Mouse (Mus musculus) MN1 (cell line): Measurements from ENCODE around the gene Akirin1.

ENCODE experiments used
- DNase-seq: peaks from one replicate; pipeline ENCODE4 v3.0.0-alpha.2; 2016; ENCODE audit warnings: low spot score

Gene Akirin1

DNA sequence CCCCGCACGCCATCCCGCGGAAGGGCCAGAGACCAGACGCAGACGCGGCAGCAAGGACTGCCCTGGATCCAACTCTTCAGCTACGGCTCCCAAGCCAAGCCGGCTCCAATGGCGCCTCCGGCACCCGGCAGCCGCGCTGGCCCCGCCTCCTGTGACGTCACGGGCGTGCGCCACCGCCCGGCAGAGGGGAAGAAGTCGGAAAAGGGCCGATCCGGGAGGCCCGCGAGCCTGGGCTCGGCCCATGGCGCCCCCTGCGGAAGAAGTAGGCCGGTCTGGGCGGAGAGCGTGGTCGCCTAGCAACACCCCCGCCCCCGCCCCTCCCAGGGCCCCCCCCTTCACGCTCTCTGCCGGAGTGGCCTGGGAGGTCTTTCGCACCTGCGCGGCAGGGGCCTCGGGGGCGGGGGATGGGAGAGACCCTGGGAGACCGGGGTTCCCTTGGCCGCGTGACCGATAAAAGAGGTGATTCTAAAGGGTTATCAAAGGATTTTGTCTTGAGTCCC, at the start of gene Akirin1:
Akirin1 (minus strand) TSS at position 194 of the 500 bp plus-strand sequence.
- DNase-seq: peak; percentile 95

DNA sequence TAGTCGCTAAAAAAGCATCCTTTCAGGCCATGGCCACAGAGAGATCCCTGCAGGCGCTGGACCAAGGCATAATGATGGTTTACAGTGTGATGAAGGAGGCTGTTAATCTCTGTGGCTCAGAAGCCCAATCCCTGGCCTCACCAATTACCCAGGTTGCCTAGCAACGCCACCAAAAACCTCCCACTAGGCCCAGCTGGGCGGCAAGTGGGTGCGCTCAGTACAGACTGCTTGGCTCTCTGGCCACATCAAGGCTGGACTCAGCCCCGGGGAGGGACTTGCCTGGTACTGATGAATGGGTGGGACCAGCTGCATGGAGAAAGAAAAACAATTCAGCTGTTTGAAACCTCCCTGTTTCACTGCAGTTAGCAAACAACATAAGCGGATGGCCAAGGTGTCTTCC, 47.7 kb upstream of the Akirin1 start:
- no peak for DNase-seq

DNA sequence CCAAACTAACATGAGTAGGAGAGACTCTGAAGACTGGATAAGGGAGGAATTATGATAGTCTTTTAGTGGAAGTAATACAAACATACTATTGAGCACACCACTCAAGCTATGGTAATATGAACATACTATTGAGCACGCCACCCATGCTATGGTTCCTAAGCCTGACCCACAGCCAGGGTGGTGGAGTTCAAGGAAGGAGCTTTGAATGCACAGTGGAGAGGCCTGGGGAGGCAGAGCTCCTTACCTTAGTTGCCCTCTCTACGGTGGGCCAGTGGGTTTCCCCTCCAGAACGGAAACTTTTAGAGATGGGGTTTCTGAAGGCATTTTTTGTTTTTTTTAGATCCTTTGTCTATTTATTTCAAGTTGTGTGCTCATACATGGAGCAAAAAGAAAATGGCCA, 47.3 kb upstream of the Akirin1 start:
- no peak for DNase-seq

DNA sequence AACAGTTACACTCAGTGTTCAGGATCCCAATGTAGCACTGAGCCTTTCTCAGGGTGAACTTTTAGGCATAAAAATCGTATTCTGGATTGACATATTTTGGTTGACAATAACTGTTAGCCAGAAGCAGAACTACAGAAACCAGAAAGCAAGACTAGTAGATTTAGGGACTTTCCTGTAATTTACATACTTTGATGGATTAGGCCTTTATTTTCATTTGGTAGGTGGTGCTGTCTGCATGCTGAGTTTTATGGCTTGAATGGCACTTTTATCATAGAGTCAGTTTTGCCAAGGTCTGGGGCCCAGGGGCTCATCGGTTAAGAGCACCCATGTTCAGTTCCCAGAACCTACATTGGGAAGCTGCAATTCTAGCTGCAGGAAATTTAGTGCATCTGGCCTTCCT, 44.9 kb upstream of the Akirin1 start:
- DNase-seq: no peak

DNA sequence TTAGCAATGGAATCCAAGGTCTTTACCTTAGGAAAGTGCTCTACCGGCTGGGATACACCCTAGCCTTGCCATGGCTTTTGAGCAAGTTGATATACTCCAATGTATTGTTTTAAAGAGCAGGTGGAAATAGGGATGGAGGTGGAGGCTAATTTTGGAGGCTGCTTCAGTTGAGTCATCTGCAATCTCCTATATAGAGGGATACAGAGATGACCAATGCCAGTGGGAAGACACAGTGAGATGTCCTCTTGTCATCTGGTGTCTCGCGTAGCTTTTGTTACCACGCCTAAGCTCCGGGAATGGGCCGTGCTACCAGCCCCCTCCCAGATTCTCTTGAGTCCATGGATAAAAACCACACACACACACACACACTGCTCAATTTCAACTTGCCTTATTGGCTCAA, 43.0 kb upstream of the Akirin1 start:
- no peak for DNase-seq

DNA sequence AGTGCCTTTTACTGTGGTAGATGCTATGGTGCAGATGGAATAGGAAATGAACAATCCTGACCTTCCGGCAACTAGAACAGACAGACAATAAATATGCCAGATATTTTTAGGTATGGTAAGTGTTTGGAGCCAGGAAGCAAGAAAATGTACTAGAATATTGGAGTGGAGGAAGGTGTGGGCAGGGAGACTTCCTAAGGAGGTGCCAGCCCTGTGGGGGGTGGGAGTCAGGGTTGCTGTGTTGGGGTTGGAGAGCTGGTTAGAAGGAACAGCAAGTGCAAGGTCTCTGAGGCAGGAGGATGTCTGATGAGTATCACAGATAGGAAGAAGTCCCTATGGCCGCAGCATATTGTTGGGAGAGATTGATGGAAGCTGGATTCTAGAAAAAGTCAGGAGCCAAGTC, 42.5 kb upstream of the Akirin1 start:
- no peak for DNase-seq

DNA sequence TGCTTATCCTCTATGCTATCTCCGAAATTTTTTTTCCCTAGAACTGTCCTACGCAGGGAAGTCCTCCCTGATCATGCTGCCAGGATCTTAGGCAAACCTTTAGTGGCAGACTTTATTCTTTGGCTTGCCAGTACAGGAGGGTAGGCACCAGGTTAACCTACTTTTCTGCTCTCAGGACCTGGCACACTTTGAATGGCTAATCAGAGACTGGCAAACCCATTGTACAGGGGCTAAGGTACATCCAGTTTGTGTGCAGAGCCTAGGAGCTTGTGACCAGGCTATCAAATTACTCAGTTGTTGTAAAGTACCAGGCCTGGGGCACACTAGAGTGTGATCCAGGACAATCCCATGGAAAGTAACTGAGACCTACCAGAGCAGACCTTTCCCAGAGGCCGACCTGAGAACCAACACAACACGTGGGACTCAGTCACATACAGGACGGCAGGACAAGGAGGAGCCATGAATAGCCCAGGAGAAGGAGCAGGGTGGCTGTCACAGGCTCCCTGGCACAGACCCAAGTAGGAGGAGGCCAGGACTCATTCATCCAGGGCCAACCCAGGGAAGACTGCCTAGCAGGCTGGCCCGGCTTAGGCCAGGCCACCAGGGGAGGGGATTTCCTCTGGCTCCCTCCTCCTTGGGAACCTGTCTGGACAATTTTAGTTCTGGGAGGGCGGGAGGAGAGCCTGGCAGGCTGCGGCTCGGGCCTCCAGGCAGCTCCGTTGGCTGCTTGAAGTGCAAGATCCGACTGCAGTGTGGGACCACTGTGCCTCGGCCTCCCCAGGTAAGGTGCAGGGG, 37.2 kb upstream of the Akirin1 start, which contains the start of gene Rhbdl2:
Rhbdl2 (plus strand) TSS at position 684 of the 795 bp plus-strand sequence.
- peak; percentile 63 for DNase-seq

DNA sequence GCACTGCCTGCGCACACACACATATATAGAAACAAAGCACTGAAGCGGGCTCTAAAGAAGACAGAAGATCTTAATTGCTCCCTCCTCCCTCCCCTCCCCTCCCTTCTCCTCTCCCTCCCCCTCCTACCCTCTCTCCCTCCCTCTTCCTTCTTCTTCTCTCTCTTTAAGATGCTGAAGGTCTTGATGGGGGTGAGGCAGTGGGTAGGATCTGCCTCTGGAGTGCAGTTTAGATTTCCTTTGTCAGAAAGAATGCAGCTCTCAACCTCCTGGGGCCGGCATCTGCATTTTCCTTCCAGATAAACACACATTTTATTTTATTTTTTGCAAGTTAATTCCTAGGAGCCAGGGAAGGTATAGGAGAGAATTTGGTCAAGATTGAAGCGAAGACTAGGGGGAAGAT, 18.1 kb upstream of the Akirin1 start:
- no peak for DNase-seq

DNA sequence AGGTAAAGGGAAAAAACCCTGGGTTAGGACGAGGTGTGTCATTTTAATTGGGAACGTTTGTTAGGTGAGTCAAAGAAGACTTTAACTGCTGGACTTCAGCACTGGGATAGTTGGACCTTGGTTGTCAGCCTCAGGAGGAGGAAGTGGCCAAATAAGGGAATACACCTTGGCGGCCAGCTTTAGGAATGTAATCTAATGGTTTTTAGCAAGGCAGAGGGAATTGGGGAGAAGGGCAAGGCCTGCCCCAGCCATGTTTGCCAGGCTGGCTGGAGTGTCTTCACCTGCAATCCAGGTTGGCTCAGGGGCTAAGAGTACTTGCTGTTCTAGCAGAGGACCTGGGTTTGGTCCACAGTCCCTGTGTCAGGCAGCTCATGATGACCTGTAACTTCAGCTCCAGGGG, 17.7 kb upstream of the Akirin1 start:
- no peak for DNase-seq

DNA sequence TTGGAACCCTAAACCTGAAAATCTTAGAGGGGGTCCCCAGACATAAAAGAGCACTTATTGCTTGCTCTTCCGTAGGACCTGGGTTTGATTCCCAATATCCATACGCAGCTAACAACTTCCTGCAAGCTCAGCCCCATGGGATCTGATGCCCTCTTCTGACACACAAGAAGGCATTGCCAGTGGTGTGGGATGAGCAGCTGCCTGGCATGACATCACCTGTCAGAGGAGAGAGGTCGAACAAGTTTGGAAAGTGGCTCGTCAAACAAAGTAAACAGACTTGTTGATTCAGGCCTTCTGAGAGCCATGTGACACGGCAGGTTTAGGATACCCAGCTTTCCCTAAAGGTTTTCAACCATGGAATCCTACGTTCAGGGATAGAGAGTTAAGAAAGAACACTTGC, 14.9 kb upstream of the Akirin1 start:
- no peak for DNase-seq

DNA sequence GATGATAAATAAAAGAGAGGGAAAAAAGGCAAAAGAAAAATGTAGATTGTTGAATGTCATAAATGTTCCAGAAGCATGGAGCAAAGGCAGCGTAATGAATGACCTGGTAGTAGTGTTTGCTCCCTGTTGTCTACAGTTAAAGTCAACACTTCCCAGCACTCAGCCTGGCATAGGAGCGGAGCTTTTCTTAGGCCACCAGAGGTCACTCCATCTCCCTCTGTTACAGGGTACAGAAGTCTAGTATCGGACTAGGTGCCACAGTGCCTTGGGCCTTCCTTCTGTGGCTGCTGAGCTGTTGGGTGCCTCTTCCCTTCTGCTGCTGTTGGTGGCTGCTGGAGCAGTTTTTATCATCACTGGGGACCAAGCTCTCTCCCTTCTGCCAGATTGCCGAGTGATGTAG, 8.2 kb upstream of the Akirin1 start:
- no peak for DNase-seq

DNA sequence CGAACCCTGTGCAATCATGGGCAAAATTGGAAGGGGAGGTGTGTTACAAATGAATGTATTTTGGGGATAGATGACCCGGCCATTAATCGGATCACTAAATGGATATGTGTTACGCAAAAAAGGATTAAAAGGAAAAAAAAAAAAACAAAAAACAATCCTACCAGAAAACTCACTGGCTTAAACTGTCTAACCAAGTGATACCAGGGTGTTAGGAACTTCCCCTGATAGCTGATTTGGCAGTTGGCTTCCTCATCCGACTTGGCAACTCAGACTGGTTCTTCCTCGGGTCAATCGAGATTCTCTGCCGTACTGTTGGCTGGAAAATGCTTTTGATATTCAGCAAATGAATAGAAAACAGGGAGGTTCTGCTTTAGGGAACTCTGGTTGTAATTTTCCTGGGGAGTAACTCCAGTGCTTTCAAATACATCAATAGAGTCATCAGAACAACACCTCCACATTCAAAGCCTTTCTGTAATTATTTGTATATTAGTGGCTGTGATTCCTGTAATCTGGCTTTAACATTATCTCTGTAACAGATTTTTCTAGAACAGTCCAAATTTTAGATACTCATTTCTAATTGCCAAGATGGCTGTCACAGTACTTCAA, 665 bp upstream of the Akirin1 start:
- no peak for DNase-seq

DNA sequence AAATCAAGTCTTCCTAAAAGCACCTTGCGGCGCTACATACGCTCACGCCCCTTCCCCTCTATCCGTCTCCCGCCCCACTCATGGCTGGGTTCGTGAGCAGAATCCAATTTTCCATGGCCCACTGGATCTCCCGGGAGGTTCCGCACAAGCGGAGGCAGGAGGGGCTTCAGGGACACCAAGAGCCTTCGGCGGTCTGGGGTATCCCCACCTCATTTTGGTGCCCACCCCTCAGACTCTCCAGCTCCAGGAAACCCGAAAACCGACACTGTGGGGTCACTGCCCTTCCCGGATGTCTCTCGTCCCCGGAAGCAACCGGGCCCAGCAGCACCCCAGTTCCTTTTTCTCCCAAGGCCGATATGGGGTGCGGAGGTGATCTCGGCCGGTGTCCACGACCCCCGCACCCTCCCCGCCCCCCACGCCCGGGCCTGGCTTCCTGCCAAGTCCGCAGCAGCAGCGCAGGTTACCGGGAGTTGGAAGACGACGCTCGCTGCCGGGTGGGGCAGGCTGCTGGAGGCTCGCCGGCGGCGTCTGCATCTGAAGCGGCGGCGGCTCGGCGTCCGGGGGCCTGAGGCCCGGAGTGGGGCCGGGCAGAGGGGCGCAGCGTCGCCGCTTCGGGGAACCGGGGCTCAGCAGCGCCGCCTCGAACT, 538 bp downstream of the Akirin1 start:
- DNase-seq: peak; percentile 18

DNA sequence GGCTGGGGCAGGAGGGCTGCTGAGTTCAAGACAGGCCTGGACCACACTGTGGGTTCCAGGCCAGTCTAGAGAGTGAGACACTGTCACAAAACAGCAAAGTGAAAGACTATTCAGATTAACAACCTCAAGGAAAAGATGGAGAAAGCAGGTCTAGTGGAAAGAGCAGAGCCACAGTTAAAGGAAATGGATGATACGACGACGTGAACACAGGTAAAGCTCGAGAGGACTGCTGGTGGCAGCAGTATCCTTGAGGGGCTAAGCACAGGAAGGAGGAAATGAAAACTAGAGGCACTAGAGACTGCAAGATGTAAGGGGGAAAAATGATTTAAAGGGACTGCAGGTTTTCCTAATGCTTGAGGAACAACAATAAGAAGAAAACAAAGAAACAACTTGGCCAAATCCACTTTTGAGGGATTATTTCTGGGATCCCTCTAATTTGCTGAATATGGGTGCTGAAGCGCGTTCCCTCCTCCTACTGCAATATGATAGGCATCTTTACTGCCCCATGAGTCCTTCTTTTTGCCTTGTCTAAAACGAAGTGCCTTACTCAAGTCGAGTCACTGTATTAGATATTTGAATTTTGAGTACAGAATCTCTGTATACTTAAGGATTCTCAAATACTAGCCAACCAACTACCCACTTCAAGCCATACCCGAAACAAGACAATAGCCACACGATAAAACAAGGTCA, 1.3 kb downstream of the Akirin1 start:
- no peak for DNase-seq

DNA sequence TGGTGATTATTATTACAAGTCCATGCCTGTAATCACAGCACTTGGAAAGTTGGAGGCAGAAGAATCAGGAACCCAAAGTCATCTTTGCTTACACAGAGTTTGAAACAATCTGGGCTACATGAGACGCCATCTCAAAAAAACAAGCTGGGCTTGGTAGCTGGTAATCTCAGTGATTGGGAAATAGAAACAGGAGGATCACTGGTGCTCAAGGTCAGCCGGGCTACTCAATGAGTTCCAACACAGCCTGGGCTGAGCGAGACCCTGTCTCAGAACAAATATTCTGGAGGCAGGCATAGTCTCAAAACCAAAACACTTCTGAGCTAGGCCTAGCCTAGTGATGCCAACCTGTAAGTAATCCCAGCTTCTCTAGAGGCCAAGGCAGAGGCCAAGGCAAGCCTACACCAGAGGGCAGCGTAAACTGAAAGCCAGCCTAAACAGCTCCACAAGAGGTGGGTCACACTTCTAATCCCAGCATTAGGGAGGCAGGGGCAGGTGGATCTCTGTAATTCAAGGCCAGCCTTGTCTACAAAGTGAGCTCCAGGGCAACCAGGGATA, 4.8 kb downstream of the Akirin1 start:
- no peak for DNase-seq

DNA sequence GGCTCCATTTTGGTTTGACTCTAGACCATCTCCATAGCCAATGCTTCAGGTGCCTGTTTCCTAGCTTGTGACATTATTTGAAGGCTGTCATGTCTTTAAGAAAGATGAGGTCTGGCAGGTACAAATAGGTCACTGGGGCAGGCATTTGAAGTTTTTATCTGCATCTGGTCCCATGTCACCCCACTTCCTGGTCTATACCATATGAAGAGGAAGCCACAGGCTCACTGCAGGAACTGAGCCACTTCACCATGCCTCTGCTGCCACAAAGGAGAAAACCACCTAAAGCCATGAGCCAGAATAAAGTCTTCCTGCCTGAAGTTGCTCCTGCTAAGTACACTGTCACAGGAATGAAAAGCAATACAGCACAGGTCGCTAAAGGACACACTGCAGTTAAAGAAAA, 7.3 kb downstream of the Akirin1 start:
- no peak for DNase-seq

DNA sequence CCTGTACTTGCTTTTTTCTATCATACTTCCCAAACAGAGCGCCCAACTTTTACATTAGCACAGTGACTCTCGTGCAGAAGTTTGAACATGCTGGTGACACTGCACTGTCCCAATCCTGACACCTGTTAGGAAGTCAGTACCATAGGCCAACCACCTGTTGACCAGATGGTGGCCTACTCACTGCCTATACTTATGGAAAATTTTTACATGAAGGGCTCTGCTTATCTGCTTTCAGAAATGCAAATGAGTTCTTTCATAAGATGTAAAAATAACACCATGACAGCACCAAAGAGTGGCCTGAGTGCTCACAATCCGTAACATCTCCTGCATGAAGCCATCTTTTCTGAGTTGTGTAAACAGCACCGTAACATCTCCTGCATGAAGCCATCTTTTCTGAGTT, 11.4 kb downstream of the Akirin1 start:
- DNase-seq: no peak

DNA sequence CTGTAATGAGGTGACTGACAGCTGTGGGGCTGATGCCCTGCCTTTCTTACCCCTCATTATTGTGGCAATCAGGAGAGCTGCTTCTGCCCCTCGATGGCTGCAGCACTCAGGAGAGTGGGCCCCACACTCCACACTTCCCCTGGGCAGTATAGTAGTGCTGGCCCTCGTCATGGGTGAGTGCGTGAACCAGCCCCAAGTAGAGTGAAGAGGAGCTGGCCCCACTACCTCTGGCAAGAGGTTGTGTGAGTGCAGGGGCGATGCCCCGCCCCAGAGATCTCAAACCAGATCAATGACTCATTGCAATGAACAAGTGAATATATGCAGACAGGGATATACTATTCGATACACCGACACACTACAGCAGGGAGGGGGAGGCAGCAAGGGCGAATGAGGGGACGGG, 16.6 kb downstream of the Akirin1 start:
- DNase-seq: no peak

DNA sequence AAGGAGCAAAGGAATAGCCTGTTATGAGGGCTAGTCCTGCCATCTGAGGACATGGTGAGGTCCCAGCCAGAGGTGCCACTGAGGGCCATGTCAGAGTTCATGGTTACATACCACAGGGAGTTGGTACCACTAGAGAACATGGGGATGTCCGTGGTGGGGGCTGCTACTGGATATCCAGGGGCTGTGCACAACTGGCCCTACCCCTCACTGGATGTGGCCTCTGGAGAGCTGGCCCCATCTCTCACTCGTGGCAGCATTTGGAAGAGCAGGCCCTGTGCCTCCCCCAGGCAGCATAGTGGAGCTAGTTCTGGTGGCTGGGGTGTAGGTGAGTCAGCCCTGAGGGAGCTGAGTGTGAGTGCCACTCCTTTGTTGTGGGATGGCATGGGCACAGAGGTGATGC, 17.2 kb downstream of the Akirin1 start:
- DNase-seq: no peak

DNA sequence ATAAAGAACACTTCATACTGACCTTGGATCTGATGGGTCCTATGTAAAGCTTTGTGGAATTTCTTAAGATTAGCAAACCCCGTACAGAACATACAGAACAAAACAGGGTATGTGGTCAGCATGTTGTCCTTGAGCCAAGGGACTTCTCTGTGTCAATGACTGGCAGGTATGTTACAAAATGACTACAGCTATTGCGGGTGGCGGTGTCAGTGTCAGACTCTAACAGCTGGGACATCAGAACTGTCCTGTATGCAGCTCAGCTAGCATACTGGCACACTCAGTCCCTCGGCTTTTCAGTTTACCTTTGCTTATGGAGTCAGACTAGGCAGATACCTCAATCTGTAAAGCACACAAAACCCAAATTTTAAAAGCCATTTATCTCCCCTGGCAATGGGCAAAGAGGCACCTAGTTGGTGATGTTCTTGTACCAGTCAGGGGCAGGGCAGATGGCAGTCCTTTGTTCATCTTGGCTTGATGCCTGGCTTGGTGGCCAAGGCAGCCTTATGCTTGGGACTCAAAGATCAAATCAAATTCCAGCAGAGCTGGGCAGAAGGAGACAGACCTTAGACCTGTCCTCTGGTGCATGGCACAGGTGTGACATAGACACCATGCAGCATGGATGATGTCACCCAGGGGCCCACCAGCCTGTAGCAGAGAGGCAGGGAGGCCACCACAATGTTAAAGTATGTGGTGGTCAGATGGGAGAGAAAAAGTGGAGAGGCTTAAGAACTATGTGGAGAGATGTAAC, 17.8 kb downstream of the Akirin1 start:
- no peak for DNase-seq

DNA sequence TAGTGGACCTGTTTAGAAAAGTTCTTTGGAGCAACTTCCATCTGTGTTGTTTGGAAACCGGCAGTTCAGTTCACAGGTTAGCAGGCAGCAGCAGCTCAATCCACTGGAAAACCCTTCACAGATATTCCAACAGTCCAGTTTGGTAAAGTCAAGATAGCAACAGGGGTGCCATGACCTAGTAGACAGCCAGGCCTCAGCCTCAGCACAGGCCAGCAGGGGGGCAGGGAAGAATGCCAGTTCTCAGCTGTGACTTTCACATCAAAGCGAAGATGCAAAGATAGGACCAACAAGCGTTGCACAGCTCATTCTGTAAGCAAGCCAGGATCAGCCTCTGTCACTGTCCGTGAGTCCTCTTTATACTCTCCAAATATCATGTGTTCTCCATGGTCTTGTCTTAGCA, 28.4 kb downstream of the Akirin1 start:
- peak; percentile 2 for DNase-seq

DNA sequence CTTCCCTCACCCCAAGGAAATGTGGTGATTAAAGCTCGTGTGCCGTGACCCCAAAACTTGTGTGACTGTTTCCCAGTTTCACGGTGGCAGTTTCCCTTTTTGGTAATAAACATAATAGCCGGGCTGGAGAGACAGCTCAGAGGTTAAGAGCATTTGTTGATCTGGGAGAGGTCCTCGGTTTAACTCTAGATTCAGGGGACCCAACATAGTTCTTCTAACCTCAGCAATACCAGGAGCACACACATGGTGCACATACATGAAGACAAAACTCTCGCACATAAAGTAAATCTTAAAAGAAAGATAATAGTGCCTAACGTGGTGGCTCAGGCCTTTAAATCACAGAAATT, 31.7 kb downstream of the Akirin1 start:
- no peak for DNase-seq
